Mouse (Mus musculus) urinary bladder, postnatal 0 days (tissue): ENCODE data around the gene Lrrc8c. TPM values are rescaled to one million over a fixed set of nuclear protein-coding genes. Genes with fewer than 3 reads are reported as not detected.

ENCODE experiments used
- polyA plus RNA-seq: library from polyadenylated mRNA; unstranded; fragments of >200 nt; fragmentation: Nextera tagmentation; extraction: Ambion mirVana; gene quantifications from 2 replicates; pipeline ENCODE4 v1.2.1, GENCODE M21; 2015

Lrrc8c gene
- 6.8 and 9.4 TPM in 2 replicates for polyA plus RNA-seq

GRCm38 (mm10) chr5:105519096-105519975 is at the start of gene Lrrc8c:
Lrrc8c (plus strand) TSS chr5:105519388.

Other genes starting within 250 kb of the Lrrc8c start
- gene Gm43302, start 225.7 kb upstream of the Lrrc8c start, polyA plus RNA-seq: not detected in 2 replicates
- gene Gbp6, start 225.7 kb upstream of the Lrrc8c start, polyA plus RNA-seq: 0.73 and 1.0 TPM in 2 replicates
- 1.0 and 1.7 TPM in 2 replicates for gene Lrrc8b, start 103.6 kb upstream of the Lrrc8c start, polyA plus RNA-seq
- gene Lrrc8d, start 180.6 kb downstream of the Lrrc8c start, polyA plus RNA-seq: 6.8 and 7.4 TPM in 2 replicates